Comparison of ENCODE assay signal across 8 mouse cellular contexts in genomic region chr11:114679582-114679981, GRCm38 (mm10). TPM values are rescaled to one million over a fixed set of nuclear protein-coding genes. Genes with fewer than 3 reads are reported as not detected.
DNase-seq lines count a peak whose midpoint lies in the region; ATAC-seq and TF ChIP-seq lines count a peak whose summit lies in the region.
"Had no signal": no experiment of that assay in that cellular context is flagged by ENCODE, and none has a peak within 500 bp of the region (broad histone marks: within the 10 kb centered on the region; RNA-seq: fewer than 3 reads in every experiment).

No protein-coding gene starts in this region.

- ATAC-seq in lung, embryonic 14.5 days (ENCODE audit: insufficient read depth) = no peak
- no peak for ATAC-seq in kidney, embryonic 16.5 days (ENCODE audit: low FRiP score, low TSS enrichment)
- no peak for ATAC-seq in stomach, embryonic 16.5 days (ENCODE audit: insufficient read depth, low FRiP score)
- no peak for ATAC-seq in midbrain, embryonic 14.5 days (ENCODE audit: low FRiP score, low TSS enrichment)

- peak overlapping the region; percentile 18; the same call in 1 of the 2 replicates for H3K4me2 ChIP-seq in lung, embryonic 14.5 days
- H3K4me2 ChIP-seq in kidney, embryonic 16.5 days (replicated peaks; ENCODE audit: low read depth, low read length) = no peak overlapping the region
- no peak overlapping the region for H3K4me2 ChIP-seq in stomach, embryonic 16.5 days (ENCODE audit: low read depth, low read length)
- H3K4me2 ChIP-seq in midbrain, embryonic 14.5 days (ENCODE audit: low read length) = no peak overlapping the region

- H3K27ac ChIP-seq in lung, embryonic 14.5 days (ENCODE audit: low read depth) = peak overlapping the region; percentile 42; the same call in 1 of the 2 replicates
- peak overlapping the region; percentile 12; the same call in 1 of the 2 replicates for H3K27ac ChIP-seq in kidney, embryonic 16.5 days (ENCODE audit: low read length)
- peak overlapping the region; percentile 38 for H3K27ac ChIP-seq in stomach, embryonic 16.5 days (ENCODE audit: low read length)
- no peak overlapping the region for H3K27ac ChIP-seq in midbrain, embryonic 14.5 days (replicated peaks; ENCODE audit: low read depth, low read length)

- H3K27me3 ChIP-seq in lung, embryonic 14.5 days (ENCODE audit: insufficient read depth, low read length) = no peaks in the 10 kb centered on the region
- no peaks in the 10 kb centered on the region for H3K27me3 ChIP-seq in kidney, embryonic 16.5 days (ENCODE audit: insufficient read depth, low read length)
- H3K27me3 ChIP-seq in stomach, embryonic 16.5 days (ENCODE audit: control insufficient read depth, insufficient read depth, low read length) = no peaks in the 10 kb centered on the region
- peaks cover 6% of the 10 kb centered on the region; the same call in 1 of the 2 replicates for H3K27me3 ChIP-seq in midbrain, embryonic 14.5 days (ENCODE audit: control insufficient read depth, insufficient read depth, low read length)

- no peak overlapping the region for H3K9ac ChIP-seq in lung, embryonic 14.5 days
- no peak overlapping the region for H3K9ac ChIP-seq in kidney, embryonic 16.5 days (replicated peaks; ENCODE audit: low read length)
- H3K9ac ChIP-seq in stomach, embryonic 16.5 days (ENCODE audit: low read length) = 0 out of 2 replicates have a peak overlapping the region, but pooled peaks have one; percentile 10
- H3K9ac ChIP-seq in midbrain, embryonic 14.5 days (replicated peaks; ENCODE audit: low read length) = no peak overlapping the region

- H3K4me1 ChIP-seq in lung, embryonic 14.5 days (ENCODE audit: insufficient read depth) = peaks cover 22% of the 10 kb centered on the region
- peaks cover 11% of the 10 kb centered on the region for H3K4me1 ChIP-seq in lung, adult 2 months (ENCODE audit: control insufficient read depth, insufficient read depth, low read length)
- peaks cover 53% of the 10 kb centered on the region for H3K4me1 ChIP-seq in kidney, embryonic 16.5 days (ENCODE audit: insufficient read depth, low read length)
- H3K4me1 ChIP-seq in stomach, embryonic 16.5 days (ENCODE audit: control insufficient read depth, insufficient read depth, low read length) = peaks cover 18% of the 10 kb centered on the region
- peaks cover 14% of the 10 kb centered on the region for H3K4me1 ChIP-seq in midbrain, embryonic 14.5 days (ENCODE audit: control insufficient read depth, insufficient read depth, low read length)

- 45% methylated on average over 8 of the region's 8 CpGs for whole genome bisulfite sequencing in lung, embryonic 14.5 days
- 27% methylated on average over 8 of the region's 8 CpGs for WGBS in lung, adult 2 months
- 63% methylated on average over 8 of the region's 8 CpGs for WGBS in kidney, embryonic 16.5 days
- 51% methylated on average over 8 of the region's 8 CpGs for WGBS in stomach, embryonic 16.5 days
- 71% methylated on average over 8 of the region's 8 CpGs for WGBS in midbrain, embryonic 14.5 days

- no peak for TF ChIP-seq CTCF in lung, embryonic 14.5 days (IDR thresholded peaks at IDR 0.05; ENCODE audit: low read depth)
- no peak for TF ChIP-seq CTCF in lung, adult 2 months (IDR thresholded peaks at IDR 0.05; ENCODE audit: insufficient read depth, low read length)

- TF ChIP-seq POLR2A in lung, adult 2 months (IDR thresholded peaks at IDR 0.05; ENCODE audit: borderline replicate concordance, extremely low read depth, low read depth, low read length) = no peak

- H3K36me3 ChIP-seq in lung, embryonic 14.5 days (ENCODE audit: insufficient read depth) = no peaks in the 10 kb centered on the region
- H3K36me3 ChIP-seq in kidney, embryonic 16.5 days (ENCODE audit: insufficient read depth, low read length) = no peaks in the 10 kb centered on the region
- no peaks in the 10 kb centered on the region for H3K36me3 ChIP-seq in stomach, embryonic 16.5 days (ENCODE audit: control insufficient read depth, insufficient read depth, low read length)
- H3K36me3 ChIP-seq in midbrain, embryonic 14.5 days (ENCODE audit: control insufficient read depth, insufficient read depth, low read length) = no peaks in the 10 kb centered on the region

- DNase-seq in lung, embryonic 14.5 days = peak; percentile 46
- no peak for DNase-seq in lung, adult 2 months
- DNase-seq in cerebellum, postnatal 25 days = peak; percentile 55 to 67
- no peak for DNase-seq in midbrain, embryonic 14.5 days
- DNase-seq in urinary bladder, adult 18-20 months (ENCODE audit: low spot score in 2 of 2) = no peak

- no peaks in the 10 kb centered on the region for H3K9me3 ChIP-seq in lung, embryonic 14.5 days (ENCODE audit: low read depth, low read length)
- H3K9me3 ChIP-seq in kidney, embryonic 16.5 days (ENCODE audit: low read length) = no peaks in the 10 kb centered on the region
- no peaks in the 10 kb centered on the region for H3K9me3 ChIP-seq in stomach, embryonic 16.5 days (replicated peaks; ENCODE audit: control insufficient read depth, low read length)
- H3K9me3 ChIP-seq in midbrain, embryonic 14.5 days (ENCODE audit: control insufficient read depth, low read length) = no peaks in the 10 kb centered on the region

- no peak overlapping the region for H3K4me3 ChIP-seq in lung, embryonic 14.5 days (ENCODE audit: low read depth, low read length)
- no peak overlapping the region for H3K4me3 ChIP-seq in lung, adult 2 months (replicated peaks; ENCODE audit: extremely low read depth, low read depth, low read length)
- H3K4me3 ChIP-seq in kidney, embryonic 16.5 days (ENCODE audit: low read length) = no peak overlapping the region
- H3K4me3 ChIP-seq in stomach, embryonic 16.5 days (replicated peaks; ENCODE audit: low read length) = no peak overlapping the region
- H3K4me3 ChIP-seq in midbrain, embryonic 14.5 days (replicated peaks; ENCODE audit: low read depth, low read length) = no peak overlapping the region
- H3K4me3 ChIP-seq: erythroblast, embryonic 14.5 days had no signal

RNA-seq across cellular contexts. Expression of gene Ttyh2, which starts 4.4 kb away (rescaled TPM):
- polyA plus RNA-seq in lung, embryonic 14.5 days (2014; fragmentation: Nextera tagmentation; extraction: Ambion mirVana) = 12.1 and 13.1 TPM in 2 replicates
- polyA plus RNA-seq in lung, adult 2 months (2012; rRNA removed) = 19.0 and 20.8 TPM in 2 replicates
- polyA plus RNA-seq in kidney, embryonic 16.5 days (2015; fragmentation: Nextera tagmentation; extraction: Ambion mirVana) = 20.4 and 21.5 TPM in 2 replicates
- polyA plus RNA-seq in stomach, embryonic 16.5 days (2015; fragmentation: Nextera tagmentation; extraction: Ambion mirVana) = 15.6 and 17.3 TPM in 2 replicates
- 25.2 and 31.0 TPM in 2 replicates for polyA plus RNA-seq in midbrain, embryonic 14.5 days (2014; fragmentation: Nextera tagmentation; extraction: Ambion mirVana)

RNA-seq across cellular contexts. Expression of gene Rpl38, which starts 11.3 kb away (rescaled TPM):
- 978 and 1,085 TPM in 2 replicates for polyA plus RNA-seq in lung, embryonic 14.5 days (2014; fragmentation: Nextera tagmentation; extraction: Ambion mirVana)
- polyA plus RNA-seq in lung, adult 2 months (2012; rRNA removed) = 390 and 404 TPM in 2 replicates
- polyA plus RNA-seq in kidney, embryonic 16.5 days (2015; fragmentation: Nextera tagmentation; extraction: Ambion mirVana) = 802 and 841 TPM in 2 replicates
- 797 and 998 TPM in 2 replicates for polyA plus RNA-seq in stomach, embryonic 16.5 days (2015; fragmentation: Nextera tagmentation; extraction: Ambion mirVana)
- 707 and 859 TPM in 2 replicates for polyA plus RNA-seq in midbrain, embryonic 14.5 days (2014; fragmentation: Nextera tagmentation; extraction: Ambion mirVana)

RNA-seq across cellular contexts. Expression of gene Dnaic2, which starts 47.6 kb away (rescaled TPM):
- polyA plus RNA-seq in lung, embryonic 14.5 days (2014; fragmentation: Nextera tagmentation; extraction: Ambion mirVana) = 0.16 and 0.85 TPM in 2 replicates
- polyA plus RNA-seq in lung, adult 2 months (2012; rRNA removed) = 10.5 and 13.3 TPM in 2 replicates
- polyA plus RNA-seq in kidney, embryonic 16.5 days (2015; fragmentation: Nextera tagmentation; extraction: Ambion mirVana) = 0.44 and 0.46 TPM in 2 replicates
- 0.25 and 0.84 TPM in 2 replicates for polyA plus RNA-seq in stomach, embryonic 16.5 days (2015; fragmentation: Nextera tagmentation; extraction: Ambion mirVana)
- 1.7 and 1.9 TPM in 2 replicates for polyA plus RNA-seq in midbrain, embryonic 14.5 days (2014; fragmentation: Nextera tagmentation; extraction: Ambion mirVana)
- polyA plus RNA-seq: erythroblast, embryonic 14.5 days had no signal

Comparison
In these comparisons a context has a peak if more than half of its experiments do, and no peak if none do; other contexts are left out.
1. DNase-seq: peak in lung, embryonic 14.5 days (single experiment) and cerebellum, postnatal 25 days (2 of 2); none in lung, adult 2 months (single experiment), midbrain, embryonic 14.5 days (single experiment) and urinary bladder, adult 18-20 months (0 of 2).